Mouse (Mus musculus): ENCODE results near the gene Nlrp4f. TPM values are rescaled to one million over a fixed set of nuclear protein-coding genes. Genes with fewer than 3 reads are reported as not detected.

Gene Nlrp4f
- total RNA-seq (2021), result under 1 TPM in 1 of 2 experiments, not detected in 1; 0.16 TPM
- long read RNA-seq, experiment 1, result 0 reads
- long read RNA-seq, experiment 2, result 0 reads

- DNase-seq, result no peak
Measured at GRCm38 (mm10) chr13:65205877-65206276, at the start of gene Nlrp4f. Nlrp4f (minus strand) TSS chr13:65205977.

DNA sequence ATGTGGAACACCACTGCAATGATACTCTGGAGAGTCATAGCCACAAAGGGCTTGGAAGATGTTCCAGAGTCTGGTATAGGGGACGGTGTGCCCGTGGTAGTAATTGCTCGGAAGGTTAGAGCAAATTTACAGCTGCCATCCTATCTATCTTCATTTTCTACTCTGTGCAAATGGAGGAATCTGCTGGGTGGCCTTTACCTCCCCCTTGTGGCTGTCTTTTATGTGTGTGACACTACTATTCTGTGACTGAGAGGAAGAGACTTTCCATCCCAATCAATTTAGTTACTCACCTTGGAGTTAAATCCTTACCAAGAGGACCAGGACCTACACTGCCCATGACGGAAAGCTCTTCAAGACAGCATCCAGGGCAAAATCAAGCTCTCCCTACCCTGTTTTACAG is 37.5 kb upstream of the Nlrp4f start:
- DNase-seq, result no peak

- DNase-seq, result no peak
Measured at GRCm38 (mm10) chr13:65242319-65242787, 36.6 kb upstream of the Nlrp4f start.

GRCm38 (mm10) chr13:65241627-65242318 is 36.0 kb upstream of the Nlrp4f start:
- peak; percentile 8 to 19 for DNase-seq

DNA sequence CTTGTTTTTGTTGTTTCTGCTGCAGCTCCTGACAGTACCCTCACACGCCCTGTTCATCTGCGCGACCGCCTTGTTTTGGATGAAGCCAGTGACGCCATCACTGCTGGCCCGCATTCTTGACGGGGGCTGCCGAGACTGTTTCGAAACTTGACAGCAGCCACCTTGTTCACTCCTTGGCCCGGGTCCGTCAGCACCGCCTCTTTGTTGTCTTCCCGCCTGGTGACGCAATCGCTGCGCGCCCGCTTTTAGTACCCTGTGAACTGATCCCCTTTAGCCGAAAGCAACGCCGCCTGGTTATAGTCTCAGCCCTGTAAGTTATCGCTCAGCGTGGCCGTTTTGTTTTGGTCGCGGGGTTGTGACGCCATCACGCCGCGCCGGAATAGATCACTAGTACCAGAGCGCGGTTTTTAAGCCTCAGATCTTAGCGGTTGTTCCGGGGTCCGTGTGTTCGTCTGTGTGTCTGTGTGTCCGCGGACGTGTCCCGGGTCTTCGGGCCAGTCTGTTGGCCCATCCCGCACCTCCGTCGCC is 35.4 kb upstream of the Nlrp4f start:
- DNase-seq, result peak; percentile 94

GRCm38 (mm10) chr13:65240509-65241098 is 34.8 kb upstream of the Nlrp4f start:
- DNase-seq, result peak; percentile 97

DNA sequence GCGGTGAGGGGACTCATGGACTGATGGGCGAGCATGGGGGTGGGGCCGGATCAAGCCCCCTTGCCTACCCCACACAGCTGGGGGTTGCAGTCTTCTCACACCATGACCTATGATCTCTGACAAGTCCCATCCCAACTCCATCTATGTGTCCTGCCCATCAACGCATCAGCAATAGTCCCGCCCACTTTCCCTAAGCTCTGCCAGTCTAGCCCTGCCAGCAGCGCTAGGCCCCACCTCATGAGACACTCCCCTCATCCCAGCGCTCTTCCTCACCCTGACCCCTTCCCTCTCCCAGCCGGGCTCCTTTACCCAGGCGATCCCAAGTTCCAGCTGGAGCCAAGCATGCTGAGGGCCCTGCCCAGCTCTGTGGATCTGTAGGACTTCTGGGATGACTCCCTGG is 31.4 kb upstream of the Nlrp4f start:
- DNase-seq, result no peak

DNA sequence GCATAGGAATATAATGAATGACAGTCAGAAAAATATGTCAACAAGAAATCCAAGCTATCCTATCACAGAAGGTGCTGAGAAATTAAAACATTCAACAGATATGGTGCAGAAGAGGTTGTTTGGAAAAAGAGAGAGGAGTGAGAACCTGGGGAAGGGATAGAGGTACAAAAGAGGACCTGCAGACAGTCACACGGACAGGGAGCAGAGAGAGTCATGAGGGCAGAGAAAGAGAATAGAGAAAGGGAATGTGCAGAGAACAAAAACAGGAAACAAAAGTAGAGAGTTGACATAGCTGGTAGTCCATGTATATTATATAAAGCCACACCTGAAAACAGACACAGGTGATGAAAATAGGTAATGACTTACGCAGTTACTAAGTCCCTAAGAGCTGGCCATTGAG is 20.9 kb upstream of the Nlrp4f start:
- DNase-seq, result no peak

GRCm38 (mm10) chr13:65225945-65226344 is 20.2 kb upstream of the Nlrp4f start:
- no peak for DNase-seq

- DNase-seq, result no peak
Measured at GRCm38 (mm10) chr13:65200667-65201066, 5.1 kb downstream of the Nlrp4f start.

- DNase-seq, result peak in 1 of 2 experiments; percentile 1
Measured at GRCm38 (mm10) chr13:65176472-65177091, 29.2 kb downstream of the Nlrp4f start.

- DNase-seq, result peak; percentile 47 to 49
Measured at GRCm38 (mm10) chr13:65175734-65176471, 29.9 kb downstream of the Nlrp4f start.

DNA sequence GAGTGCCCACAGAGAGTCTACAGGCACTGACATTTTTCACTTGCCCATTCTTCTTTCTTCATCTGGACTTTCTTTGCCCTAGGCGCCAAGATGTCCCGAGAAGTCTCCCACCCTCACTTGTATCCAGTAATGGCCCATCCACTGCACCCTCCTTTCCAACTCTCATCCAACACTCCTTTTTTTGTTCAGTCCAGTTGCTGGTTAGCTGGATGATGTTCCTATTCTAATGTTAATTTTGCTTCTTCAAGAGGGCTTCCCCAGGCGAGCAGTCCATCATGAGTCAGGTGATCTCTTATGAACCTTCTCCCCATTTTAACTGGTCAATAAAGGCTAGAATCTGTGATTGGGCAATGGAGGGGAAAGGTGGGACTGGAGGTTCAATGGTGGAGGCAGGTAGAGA is 31.7 kb downstream of the Nlrp4f start:
- no peak for DNase-seq

- DNase-seq, result no peak
Measured at GRCm38 (mm10) chr13:65149940-65150339, 55.8 kb downstream of the Nlrp4f start, which contains the start of gene Olfr466. Olfr466 (plus strand) TSS chr13:65150240.

GRCm38 (mm10) chr13:65137789-65138188 is 68.0 kb downstream of the Nlrp4f start, which contains the start of gene Olfr465-ps1:
Olfr465-ps1 (plus strand) TSS chr13:65138089.
- DNase-seq, result no peak

Other genes starting within 250 kb of the Nlrp4f start
- not detected for gene Spata31d1c, start 172.9 kb downstream of the Nlrp4f start, total RNA-seq (2021)
- not detected for gene Prss47, start 153.2 kb downstream of the Nlrp4f start, total RNA-seq (2021)
- gene Mfsd14b, start 93.0 kb downstream of the Nlrp4f start, total RNA-seq (2021), result 10 to 100 TPM; 43.1 to 53.7 TPM
- not detected for gene Olfr465-ps1, start 67.9 kb downstream of the Nlrp4f start, total RNA-seq (2021)
- gene Olfr466, start 55.7 kb downstream of the Nlrp4f start, total RNA-seq (2021), result not detected
- not detected for gene Gm10775, start 53.6 kb upstream of the Nlrp4f start, total RNA-seq (2021)
- gene Zfp369, start 72.8 kb upstream of the Nlrp4f start, total RNA-seq (2021), result 10 to 100 TPM; 24.4 to 29.3 TPM

All from adrenal gland, postnatal 36 days (tissue).